Mouse (Mus musculus) lung, postnatal 14 days (tissue): ENCODE data around the gene Pdia6.

ENCODE experiments used
- DNase-seq: peaks from one replicate; pipeline ENCODE4 v3.0.0; 2021

The Pdia6 gene

GRCm38 (mm10) chr12:17266673-17266990, 287 bp downstream of the Pdia6 start:
- no peak for DNase-seq

- no peak for DNase-seq
Observed at GRCm38 (mm10) chr12:17267316-17267715, 971 bp downstream of the Pdia6 start.

GRCm38 (mm10) chr12:17271272-17271671, 4.9 kb downstream of the Pdia6 start:
- DNase-seq, result peak; percentile 55

- DNase-seq, result no peak
Observed at GRCm38 (mm10) chr12:17273841-17274240, 7.5 kb downstream of the Pdia6 start.

GRCm38 (mm10) chr12:17288496-17288895, 22.2 kb downstream of the Pdia6 start:
- no peak for DNase-seq

GRCm38 (mm10) chr12:17289060-17289459, 22.7 kb downstream of the Pdia6 start:
- DNase-seq, result peak; percentile 26

GRCm38 (mm10) chr12:17289913-17290312, 23.6 kb downstream of the Pdia6 start:
- peak; percentile 59 for DNase-seq

- peak; percentile 60 for DNase-seq
Observed at GRCm38 (mm10) chr12:17290569-17290968, 24.2 kb downstream of the Pdia6 start.

GRCm38 (mm10) chr12:17296899-17297298, 30.6 kb downstream of the Pdia6 start:
- DNase-seq, result no peak

- no peak for DNase-seq
Observed at GRCm38 (mm10) chr12:17299902-17300301, 33.6 kb downstream of the Pdia6 start.

- peak; percentile 22 for DNase-seq
Observed at GRCm38 (mm10) chr12:17305445-17305844, 39.1 kb downstream of the Pdia6 start.

- DNase-seq, result no peak
Observed at GRCm38 (mm10) chr12:17308246-17308645, 41.9 kb downstream of the Pdia6 start.

GRCm38 (mm10) chr12:17310852-17311839, 44.8 kb downstream of the Pdia6 start:
- no peak for DNase-seq

- DNase-seq, result peak; percentile 46
Observed at GRCm38 (mm10) chr12:17316096-17316495, 49.8 kb downstream of the Pdia6 start.

- DNase-seq, result no peak
Observed at GRCm38 (mm10) chr12:17317970-17318369, 51.6 kb downstream of the Pdia6 start.

- no peak for DNase-seq
Observed at GRCm38 (mm10) chr12:17318453-17318852, 52.1 kb downstream of the Pdia6 start.

- DNase-seq, result peak; percentile 63
Observed at GRCm38 (mm10) chr12:17324549-17325470, 58.5 kb downstream of the Pdia6 start.

GRCm38 (mm10) chr12:17329259-17329658, 62.9 kb downstream of the Pdia6 start, which contains the start of gene Atp6v1c2:
Gene Atp6v1c2, minus strand, starts transcription at chr12:17329359.
- DNase-seq, result no peak

- no peak for DNase-seq
Observed at GRCm38 (mm10) chr12:17333459-17333858, 67.1 kb downstream of the Pdia6 start.
